Mouse (Mus musculus) bone marrow macrophage, adult 2 months (primary cell): Measurements from ENCODE around the gene Cntnap5c.

Experiments used
- CTCF ChIP-seq: IDR thresholded peaks from 2 replicates; pipeline ENCODE4 v1.5.1; 2012; ENCODE audit warnings: low read depth, mild to moderate bottlenecking, low read length, moderate library complexity
- POLR2A ChIP-seq: IDR thresholded peaks from 2 replicates; pipeline ENCODE4 v1.6.1; 2012; ENCODE audit warnings: mild to moderate bottlenecking, low read depth, low read length, borderline replicate concordance

DNA sequence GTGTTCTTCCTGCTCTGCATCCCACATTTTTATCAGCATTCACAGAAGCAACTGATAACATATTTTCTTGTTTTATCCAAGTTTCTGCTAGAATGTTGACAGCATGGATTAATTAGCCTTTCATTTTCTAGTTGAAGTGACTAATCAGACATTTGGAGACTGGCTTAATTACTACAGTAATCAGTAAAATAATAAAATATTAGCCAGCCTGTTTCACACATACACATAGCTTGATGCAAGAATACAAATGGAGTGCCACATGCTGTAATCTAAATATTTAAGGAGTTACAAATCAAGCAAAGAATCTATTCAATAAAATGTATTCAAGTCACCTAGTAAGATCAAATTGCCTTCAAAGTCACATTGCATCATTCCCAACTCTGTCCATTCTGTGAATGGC lies 275.8 kb downstream of the Cntnap5c start:
- TF ChIP-seq POLR2A (no peak), CTCF (no peak)
